Mouse (Mus musculus): Measurements from ENCODE around the gene Olfr273.
A peak's percentile ranks its signal among the peaks of the same experiment; 100 is the strongest.
"Not testable (repeated sequence)": the region's sequence is repeated elsewhere in the genome, so short reads cannot be mapped to it uniquely, and the experiment has no call there.

Olfr273 gene

GRCm38 (mm10) chr4:52859136-52859535 lies at the start of gene Olfr273:
Olfr273 (minus strand) TSS chr4:52859236.
- no peak for DNase-seq (ENCODE audit: low read depth, low spot score)

DNA sequence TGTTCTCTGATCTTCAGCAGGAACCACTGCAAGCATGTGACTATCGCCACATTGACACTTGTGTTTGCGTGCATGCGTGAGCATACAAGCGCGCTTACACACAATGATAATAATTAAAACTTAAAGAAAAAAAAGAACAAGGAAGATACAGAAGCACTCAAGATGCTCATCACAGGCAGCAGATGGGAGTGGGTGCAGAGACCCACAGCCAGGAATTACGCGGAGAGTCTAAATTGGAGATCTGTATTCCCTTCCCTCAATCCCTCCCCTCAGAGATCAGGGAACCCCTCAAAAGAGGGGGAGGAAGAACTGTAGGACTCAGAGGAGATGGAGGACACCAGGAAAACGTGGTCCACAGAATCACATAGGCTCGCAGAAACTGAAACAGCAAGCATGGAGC lies 5.1 kb upstream of the Olfr273 start:
- no peak for DNase-seq (ENCODE audit: low read depth, low spot score)

DNA sequence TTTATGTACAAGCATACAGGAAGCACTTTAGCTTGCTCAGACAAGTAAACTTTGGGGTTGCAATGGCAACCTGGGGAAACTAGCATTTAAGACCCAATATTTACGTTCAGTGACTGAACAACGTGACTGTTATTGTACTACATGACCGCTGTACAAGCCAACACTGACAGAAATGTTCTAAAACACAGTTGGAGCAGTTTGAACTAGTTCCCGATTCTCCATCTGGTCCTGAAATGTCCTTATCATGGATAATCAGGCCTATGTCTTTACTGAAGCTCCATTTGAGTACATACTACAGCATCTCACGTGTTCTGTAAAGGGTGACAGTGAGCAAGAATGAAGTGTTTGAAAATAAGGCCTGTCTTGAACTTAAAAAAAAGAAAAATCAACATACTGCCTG lies 9.4 kb downstream of the Olfr273 start:
- DNase-seq (ENCODE audit: low read depth, low spot score), result no peak

DNA sequence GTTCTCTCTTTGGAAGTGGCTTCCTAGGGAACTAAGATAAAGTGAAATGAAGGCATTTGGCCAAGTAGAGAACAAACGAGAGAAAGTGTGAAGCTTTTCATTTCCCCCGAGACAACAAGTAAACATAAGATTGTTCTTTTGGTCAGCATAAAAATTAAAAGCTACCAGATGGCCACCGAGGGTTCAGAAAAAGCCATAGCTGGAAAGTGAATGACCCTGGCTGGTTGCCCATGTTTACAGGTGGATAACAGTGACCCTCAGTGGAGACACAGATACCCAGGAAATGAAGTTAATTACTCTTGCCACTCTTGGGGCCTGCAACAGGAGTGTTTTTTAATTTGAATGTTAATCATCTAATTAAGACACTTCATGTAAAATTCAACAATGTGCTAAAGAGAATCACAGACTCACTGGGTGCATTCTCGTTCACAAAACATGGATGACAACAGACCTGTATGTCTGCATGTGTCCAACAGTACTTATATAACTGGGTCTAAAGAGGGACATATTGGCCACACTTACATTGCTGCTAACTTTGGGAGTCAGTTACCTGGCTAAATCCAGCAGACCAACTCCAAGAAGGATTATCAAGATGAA lies 9.9 kb downstream of the Olfr273 start:
- DNase-seq (ENCODE audit: low read depth, low spot score), result no peak

DNA sequence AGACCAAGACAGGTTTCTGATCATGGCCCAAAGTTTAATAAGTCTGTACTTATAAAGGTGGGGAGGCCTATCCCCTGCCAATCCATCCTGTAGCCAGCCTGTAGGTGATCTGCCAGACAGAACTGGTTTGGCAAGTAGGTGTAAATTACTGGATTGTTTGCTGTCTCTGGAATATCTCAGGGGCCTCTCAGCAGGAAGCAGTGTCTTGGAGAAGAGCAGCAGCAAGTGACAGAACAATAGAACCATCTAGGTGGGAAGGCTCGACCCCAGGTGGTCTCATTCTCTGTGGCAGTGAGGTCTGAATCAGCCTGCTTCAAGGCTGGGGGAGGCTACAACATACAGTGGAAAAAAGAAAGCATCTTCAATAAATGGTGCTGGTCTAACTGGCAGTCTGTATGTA lies 13.6 kb downstream of the Olfr273 start:
- DNase-seq (ENCODE audit: low read depth, low spot score), result not testable (repeated sequence)

GRCm38 (mm10) chr4:52821375-52821774 lies 37.7 kb downstream of the Olfr273 start:
- no peak for DNase-seq (ENCODE audit: low read depth, low spot score)

- no peak for DNase-seq (ENCODE audit: low read depth, low spot score)
These were observed 44.7 kb downstream of the Olfr273 start, which contains the start of gene Olfr275 for GRCm38 (mm10) chr4:52814304-52814703. Olfr275 (plus strand) TSS chr4:52814604.

GRCm38 (mm10) chr4:52811871-52812270 lies 47.2 kb downstream of the Olfr273 start:
- peak; percentile 12 for DNase-seq (ENCODE audit: low read depth, low spot score)
